Mouse (Mus musculus) kidney, adult 2 months (tissue): ENCODE measurements around the gene Unc5a.

ENCODE experiments used
- CTCF ChIP-seq: fragments of 200-500 bp; conservative IDR thresholded peaks from 2 replicates; pipeline ENCODE4 v1.5.1; 2011; ENCODE audit warnings: low read depth, mild to moderate bottlenecking, control low read depth, low read length, moderate library complexity, mixed read lengths; ENCODE audit not compliant: insufficient read depth, insufficient read length
- POLR2A ChIP-seq: fragments of 200-500 bp; IDR thresholded peaks from one replicate; pipeline ENCODE4 v1.6.1; 2011; ENCODE audit warnings: low read depth, low read length, control low read depth

DNA sequence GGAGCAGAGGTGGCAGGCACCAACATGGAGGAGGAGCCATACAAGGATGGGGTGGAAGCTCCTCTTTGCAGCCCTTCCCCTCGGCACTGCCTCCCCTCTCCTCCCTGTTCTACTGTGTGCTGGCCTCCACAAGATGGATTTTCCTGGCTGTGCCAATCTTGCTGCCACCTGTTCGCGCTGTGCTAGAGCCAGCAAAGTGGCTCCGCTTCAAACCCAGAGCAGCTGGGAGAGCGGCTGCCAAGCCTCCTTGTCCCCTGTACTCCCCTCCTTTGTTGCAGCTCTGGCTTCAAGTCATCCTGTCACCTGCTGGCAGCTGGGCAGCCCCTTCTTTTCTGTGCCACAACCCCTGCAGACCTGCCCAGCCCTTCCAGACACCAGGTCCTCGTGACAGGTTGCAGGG, 13.0 kb upstream of the Unc5a start:
- no peak for TF ChIP-seq POLR2A
- no peak for TF ChIP-seq CTCF
